In genomic region chr9:52098600-52098999, GRCm38 (mm10) we compare ENCODE assay signal across 7 mouse cellular contexts. TPM values are rescaled to one million over a fixed set of nuclear protein-coding genes. Genes with fewer than 3 reads are reported as not detected.
DNase-seq lines count a peak whose midpoint lies in the region; ATAC-seq and TF ChIP-seq lines count a peak whose summit lies in the region.

No protein-coding gene starts in this region.

- no peak overlapping the region for H3K9ac ChIP-seq in intestine, embryonic 14.5 days (ENCODE audit: low read length)
- H3K9ac ChIP-seq in midbrain, embryonic 11.5 days (ENCODE audit: low read length): no peak overlapping the region

- intact Hi-C loops in gastrocnemius, adult 2 months (cut with DNase I): loop anchor here (1.0 to 10.0 kb wide), 4 partner anchors 106 to 764 kb away; no protein-coding TSS in a partner anchor
- intact Hi-C loops in left cerebral cortex, postnatal 10 days (cut with DNase I): loop anchor here (5.0 kb wide), 1 partner anchor 121 kb away; no protein-coding TSS in a partner anchor

- H3K4me2 ChIP-seq in intestine, embryonic 14.5 days (ENCODE audit: low read length): no peak overlapping the region
- no peak overlapping the region for H3K4me2 ChIP-seq in midbrain, embryonic 11.5 days

- H3K4me1 ChIP-seq in intestine, embryonic 14.5 days (replicated peaks; ENCODE audit: control insufficient read depth, insufficient read depth, low read length): no peaks in the 10 kb centered on the region
- H3K4me1 ChIP-seq in midbrain, embryonic 11.5 days (ENCODE audit: control insufficient read depth, insufficient read depth, low read length): peaks cover 2% of the 10 kb centered on the region; the same call in 1 of the 2 replicates

- ATAC-seq in intestine, embryonic 14.5 days (replicated peaks; ENCODE audit: low FRiP score, low TSS enrichment, low read depth): 0 out of 2 replicates have a peak, but pooled peaks have one; percentile 13
- ATAC-seq in midbrain, embryonic 11.5 days (ENCODE audit: low FRiP score): peak; percentile 85

- no peak overlapping the region for H3K27ac ChIP-seq in gastrocnemius, adult 2 months
- no peak overlapping the region for H3K27ac ChIP-seq in intestine, embryonic 14.5 days (ENCODE audit: low read depth)
- no peak overlapping the region for H3K27ac ChIP-seq in midbrain, embryonic 11.5 days (ENCODE audit: low read depth, low read length)

- WGBS in intestine, embryonic 14.5 days: 5% methylated on average over 7 of the region's 7 CpGs
- 2% methylated on average over 7 of the region's 7 CpGs for WGBS in midbrain, embryonic 11.5 days

- H3K36me3 ChIP-seq in intestine, embryonic 14.5 days (ENCODE audit: control insufficient read depth, insufficient read depth, low read length): no peaks in the 10 kb centered on the region
- no peaks in the 10 kb centered on the region for H3K36me3 ChIP-seq in midbrain, embryonic 11.5 days (ENCODE audit: control insufficient read depth, insufficient read depth, low read length)

- H3K27me3 ChIP-seq in intestine, embryonic 14.5 days (replicated peaks; ENCODE audit: control insufficient read depth, insufficient read depth, low read length): 0 out of 2 replicates have a peak, but pooled peaks cover 5% of the 10 kb centered on the region
- no peaks in the 10 kb centered on the region for H3K27me3 ChIP-seq in midbrain, embryonic 11.5 days (ENCODE audit: control insufficient read depth, insufficient read depth, low read length)

- peak; percentile 99 for TF ChIP-seq CTCF in gastrocnemius, adult 2 months (IDR thresholded peaks at IDR 0.05)

- DNase-seq in ZHBTc4 (ENCODE audit: low read depth, low spot score): peak; percentile 86
- peak; percentile 85 to 88 for DNase-seq in cerebellum, postnatal 25 days
- DNase-seq in gastrocnemius, adult 2 months: peak; percentile 86
- DNase-seq in intestine, embryonic 14.5 days (ENCODE audit: low spot score): peak; percentile 93
- DNase-seq in left cerebral cortex, postnatal 10 days (ENCODE audit: extremely low spot score in 1 of 2, low spot score in 2 of 2): peak; percentile 69 to 77
- DNase-seq in midbrain, embryonic 11.5 days (ENCODE audit: low spot score, missing footprints): peak; percentile 99
- peak; percentile 80 for DNase-seq in right cerebral cortex, postnatal 4 days

- H3K4me3 ChIP-seq in gastrocnemius, adult 2 months: no peak overlapping the region
- H3K4me3 ChIP-seq in intestine, embryonic 14.5 days (ENCODE audit: low read depth, low read length): no peak overlapping the region
- H3K4me3 ChIP-seq in midbrain, embryonic 11.5 days (ENCODE audit: low read depth, low read length): no peak overlapping the region

- H3K9me3 ChIP-seq in intestine, embryonic 14.5 days (ENCODE audit: control insufficient read depth, low read length): no peaks in the 10 kb centered on the region
- no peaks in the 10 kb centered on the region for H3K9me3 ChIP-seq in midbrain, embryonic 11.5 days (ENCODE audit: control insufficient read depth, low read length)

RNA-seq across cellular contexts. Expression of gene Rdx, which starts 51.6 kb away (rescaled TPM):
- total RNA-seq in gastrocnemius, adult 2 months (2021): 100 to 1,000 TPM; 118 to 125 TPM
- 98.6 and 114 TPM in 2 replicates for polyA plus RNA-seq in intestine, embryonic 14.5 days (2014; fragmentation: Nextera tagmentation; extraction: Ambion mirVana)
- 10 to 100 TPM; 54.1 to 54.4 TPM for total RNA-seq in left cerebral cortex, postnatal 10 days (2021)
- polyA plus RNA-seq in midbrain, embryonic 11.5 days (2014; fragmentation: Nextera tagmentation; extraction: Ambion mirVana): 218 and 255 TPM in 2 replicates
